Mouse (Mus musculus) lung, adult 2 months (tissue): ENCODE results near the gene Rnf111.

Experiments used
- CTCF ChIP-seq: fragments of 200-500 bp; IDR thresholded peaks from 2 replicates; pipeline ENCODE4 v1.5.1; 2011; ENCODE audit warnings: mild to moderate bottlenecking, low read length, control low read depth; ENCODE audit not compliant: insufficient read depth
- POLR2A ChIP-seq: fragments of 200-500 bp; IDR thresholded peaks from 2 replicates; pipeline ENCODE4 v1.6.1; 2011; ENCODE audit warnings: low read depth, mild to moderate bottlenecking, control low read depth, low read length, borderline replicate concordance; ENCODE audit errors: extremely low read depth

DNA sequence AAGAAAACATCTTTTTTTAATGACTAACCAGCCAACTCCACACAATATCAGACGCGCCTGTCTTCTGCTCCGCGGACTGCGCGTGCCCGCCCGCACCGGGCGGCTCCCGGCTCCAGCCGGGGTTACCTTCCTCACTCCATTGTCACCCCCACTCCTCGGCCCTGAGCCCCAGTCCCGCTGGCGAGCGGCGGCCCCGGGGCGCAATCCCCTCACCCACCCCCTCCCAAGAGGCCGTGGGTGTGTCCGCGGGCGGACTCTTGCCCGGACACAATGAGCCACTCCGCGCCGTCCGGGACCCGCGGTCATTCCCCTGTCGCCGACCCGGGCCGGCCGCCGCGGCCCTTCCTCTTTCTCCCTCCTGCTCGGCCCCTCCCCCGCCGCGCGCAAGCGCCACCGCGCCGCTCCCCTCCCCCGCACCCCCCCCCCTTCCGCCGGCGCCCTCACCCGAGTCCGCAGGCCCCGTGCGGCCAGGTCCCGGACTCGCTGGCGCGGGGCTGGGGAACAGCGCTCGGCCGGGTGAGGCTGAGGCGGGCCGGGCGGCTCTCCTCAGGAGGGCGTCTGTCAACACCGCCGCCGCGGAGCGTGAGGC is 416 bp downstream of the Rnf111 start:
- 0 out of 2 replicates have a peak, but pooled peaks have one; percentile 30 for TF ChIP-seq POLR2A
- TF ChIP-seq CTCF = no peak
